Mouse (Mus musculus): Measurements from ENCODE around the gene Mrpl51.

The Mrpl51 gene

GRCm38 (mm10) chr6:125191332-125192015, at the start of gene Mrpl51, which contains the start of gene Ncapd2:
Gene Mrpl51 (plus strand): TSS chr6:125191801.
Gene Ncapd2 (minus strand): TSS chr6:125191701.
- DNase-seq (ENCODE audit: low read depth, low spot score): peak; percentile 96

GRCm38 (mm10) chr6:125142436-125142835, 49.2 kb upstream of the Mrpl51 start:
- DNase-seq (ENCODE audit: low read depth, low spot score): no peak

GRCm38 (mm10) chr6:125143128-125143527, 48.5 kb upstream of the Mrpl51 start:
- no peak for DNase-seq (ENCODE audit: low read depth, low spot score)

- DNase-seq (ENCODE audit: low read depth, low spot score): no peak
Measured at GRCm38 (mm10) chr6:125143904-125144303, 47.7 kb upstream of the Mrpl51 start.

GRCm38 (mm10) chr6:125145001-125145400, 46.6 kb upstream of the Mrpl51 start, which contains the start of gene Iffo1:
Gene Iffo1 (plus strand): TSS chr6:125145241.
- peak; percentile 86 for DNase-seq (ENCODE audit: low read depth, low spot score)

GRCm38 (mm10) chr6:125145479-125145951, 46.1 kb upstream of the Mrpl51 start:
- DNase-seq (ENCODE audit: low read depth, low spot score): no peak

GRCm38 (mm10) chr6:125146148-125146547, 45.5 kb upstream of the Mrpl51 start:
- no peak for DNase-seq (ENCODE audit: low read depth, low spot score)

GRCm38 (mm10) chr6:125146797-125147196, 44.8 kb upstream of the Mrpl51 start:
- no peak for DNase-seq (ENCODE audit: low read depth, low spot score)

- DNase-seq (ENCODE audit: low read depth, low spot score): no peak
Measured at GRCm38 (mm10) chr6:125147329-125147728, 44.3 kb upstream of the Mrpl51 start.

GRCm38 (mm10) chr6:125148251-125148925, 43.2 kb upstream of the Mrpl51 start:
- no peak for DNase-seq (ENCODE audit: low read depth, low spot score)

GRCm38 (mm10) chr6:125148926-125149568, 42.6 kb upstream of the Mrpl51 start:
- DNase-seq (ENCODE audit: low read depth, low spot score): no peak

GRCm38 (mm10) chr6:125149569-125149950, 42.0 kb upstream of the Mrpl51 start:
- no peak for DNase-seq (ENCODE audit: low read depth, low spot score)

- no peak for DNase-seq (ENCODE audit: low read depth, low spot score)
Measured at GRCm38 (mm10) chr6:125152212-125153017, 39.2 kb upstream of the Mrpl51 start.

GRCm38 (mm10) chr6:125153018-125153389, 38.6 kb upstream of the Mrpl51 start:
- no peak for DNase-seq (ENCODE audit: low read depth, low spot score)

- DNase-seq (ENCODE audit: low read depth, low spot score): no peak
Measured at GRCm38 (mm10) chr6:125153682-125154081, 37.9 kb upstream of the Mrpl51 start.

GRCm38 (mm10) chr6:125154550-125154949, 37.1 kb upstream of the Mrpl51 start:
- no peak for DNase-seq (ENCODE audit: low read depth, low spot score)

- no peak for DNase-seq (ENCODE audit: low read depth, low spot score)
Measured at GRCm38 (mm10) chr6:125155262-125155661, 36.3 kb upstream of the Mrpl51 start.

- DNase-seq (ENCODE audit: low read depth, low spot score): no peak
Measured at GRCm38 (mm10) chr6:125156491-125156890, 35.1 kb upstream of the Mrpl51 start.

- no peak for DNase-seq (ENCODE audit: low read depth, low spot score)
Measured at GRCm38 (mm10) chr6:125156903-125157614, 34.5 kb upstream of the Mrpl51 start.

- DNase-seq (ENCODE audit: low read depth, low spot score): no peak
Measured at GRCm38 (mm10) chr6:125158944-125159492, 32.6 kb upstream of the Mrpl51 start.
